Mouse (Mus musculus) right cerebral cortex, postnatal 4 days (tissue): ENCODE measurements at regions not wholly inside any gene's neighbourhood (a gene's known extent, or its start where the extent isn't known, plus 50 kb on each side); places are given as distances from the start of the nearest gene placed in this dataset.

Source experiments
- DNase-seq: peaks from one replicate; pipeline ENCODE4 v3.0.0-alpha.2; 2022

GRCm38 (mm10) chr15:67364099-67364756 is 863.5 kb upstream of the Lrrc6 start:
- no peak for DNase-seq

GRCm38 (mm10) chr15:67361012-67361571 is 860.4 kb upstream of the Lrrc6 start:
- no peak for DNase-seq

GRCm38 (mm10) chr15:67357867-67358266 is 857.2 kb upstream of the Lrrc6 start:
- no peak for DNase-seq

- no peak for DNase-seq
Measured at GRCm38 (mm10) chr15:67355334-67355733, 854.6 kb upstream of the Lrrc6 start.

DNA sequence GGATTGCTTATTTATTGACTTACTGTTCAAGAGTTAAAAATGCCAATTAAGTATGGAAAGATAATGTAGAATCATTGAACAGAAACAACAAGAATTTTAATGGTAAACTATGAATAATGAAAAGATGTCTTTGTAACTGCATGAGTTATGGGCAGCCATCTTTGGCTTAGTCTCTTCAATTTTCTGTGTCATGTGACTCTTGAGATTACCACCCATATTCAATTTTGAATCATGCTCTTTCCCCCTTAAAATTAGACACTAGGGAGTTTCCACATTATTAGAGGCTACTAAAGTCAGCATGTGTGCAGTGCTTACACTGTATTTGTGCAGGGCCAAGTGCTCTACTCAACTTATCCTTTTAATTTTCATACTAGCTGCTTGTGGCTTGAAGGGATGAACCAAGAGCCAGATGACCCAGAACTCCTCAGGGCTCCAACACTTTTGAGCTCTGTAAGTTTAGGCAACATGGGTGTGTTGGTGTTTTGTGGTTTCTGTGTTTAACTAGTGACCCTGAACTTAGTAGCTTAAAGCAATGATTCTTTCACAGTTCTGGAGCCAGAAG is 854.0 kb upstream of the Lrrc6 start:
- no peak for DNase-seq

DNA sequence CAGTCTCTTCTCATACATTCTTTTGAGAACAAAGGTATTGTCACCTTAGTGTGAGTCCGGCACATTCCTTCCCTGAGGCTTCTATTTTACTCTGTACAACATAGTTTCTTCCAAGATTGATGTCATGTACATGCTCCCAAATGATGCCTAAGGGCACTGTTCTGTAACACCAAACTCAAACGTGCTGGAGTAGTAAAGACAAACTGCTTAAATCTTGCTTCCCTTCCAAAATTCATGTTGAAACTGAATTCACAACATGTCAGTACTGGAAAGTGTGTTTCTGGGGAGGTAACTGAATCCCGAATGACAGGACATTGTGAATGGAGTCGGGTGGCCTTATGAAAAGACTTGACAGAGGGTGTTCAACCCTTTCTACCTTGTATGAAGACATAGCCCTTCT is 848.8 kb upstream of the Lrrc6 start:
- no peak for DNase-seq

- DNase-seq: no peak
Measured at GRCm38 (mm10) chr15:67345179-67346148, 844.8 kb upstream of the Lrrc6 start.

DNA sequence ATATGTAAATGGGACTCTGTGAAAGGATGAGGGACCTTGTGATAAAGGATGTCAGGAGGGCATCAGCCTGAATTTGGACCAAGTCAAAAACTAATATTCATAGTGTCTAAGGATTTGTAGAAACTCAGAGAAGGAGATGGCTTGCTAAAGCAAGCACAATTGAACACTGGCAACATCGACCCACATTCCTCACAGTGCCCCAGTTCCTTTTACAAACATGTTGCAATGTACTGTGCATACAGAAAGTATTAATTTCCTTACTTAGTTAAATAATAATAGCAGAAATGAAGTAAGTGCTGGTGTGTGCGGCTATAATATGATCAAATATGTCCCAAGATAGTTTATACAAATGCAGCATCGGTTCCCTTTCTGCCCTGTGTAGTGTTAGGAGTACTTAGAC is 841.3 kb upstream of the Lrrc6 start:
- no peak for DNase-seq

GRCm38 (mm10) chr15:67337040-67337395 is 836.3 kb upstream of the Lrrc6 start:
- DNase-seq: peak; percentile 2

GRCm38 (mm10) chr15:67336294-67337039 is 835.8 kb upstream of the Lrrc6 start:
- DNase-seq: no peak

DNA sequence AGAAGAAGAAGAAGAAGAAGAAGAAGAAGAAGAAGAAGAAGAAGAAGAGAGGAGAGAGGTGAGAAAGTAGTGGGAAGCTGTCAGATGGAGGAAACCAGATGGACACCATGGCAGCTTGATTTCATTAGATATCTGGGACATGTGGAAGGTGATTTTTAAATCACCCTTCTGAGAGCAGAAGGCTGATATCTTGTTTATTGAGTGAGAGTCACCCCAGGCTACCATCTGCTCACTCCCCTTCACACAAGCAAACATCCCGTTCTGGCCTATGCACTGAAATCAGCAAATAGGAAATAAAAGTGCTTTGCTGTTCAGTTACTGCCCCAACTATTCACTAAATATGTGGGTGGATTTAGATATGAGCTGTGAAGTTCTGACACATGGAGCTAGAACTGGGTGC is 831.8 kb upstream of the Lrrc6 start:
- no peak for DNase-seq

- no peak for DNase-seq
Measured at GRCm38 (mm10) chr15:67320292-67320691, 819.6 kb upstream of the Lrrc6 start.

GRCm38 (mm10) chr15:67315202-67315601 is 814.5 kb upstream of the Lrrc6 start:
- DNase-seq: no peak

DNA sequence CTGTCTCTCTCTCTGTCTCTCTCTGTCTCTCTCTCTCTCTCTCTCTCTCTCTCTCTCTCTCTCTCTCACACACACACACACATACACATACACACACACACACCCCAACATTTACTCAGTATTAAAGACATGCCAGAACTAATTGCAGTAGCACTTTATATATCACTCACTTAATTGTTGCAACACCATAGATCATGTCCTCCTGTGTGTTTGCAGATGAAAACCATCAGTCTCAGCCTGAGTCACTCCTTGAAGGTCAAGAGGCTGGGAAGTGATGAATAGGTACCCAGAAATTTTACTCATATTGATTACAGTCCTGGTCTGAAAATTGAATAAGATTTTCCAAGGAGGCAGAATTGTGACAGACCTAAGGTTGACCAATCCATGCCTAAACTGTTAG is 812.9 kb upstream of the Lrrc6 start:
- DNase-seq: no peak

DNA sequence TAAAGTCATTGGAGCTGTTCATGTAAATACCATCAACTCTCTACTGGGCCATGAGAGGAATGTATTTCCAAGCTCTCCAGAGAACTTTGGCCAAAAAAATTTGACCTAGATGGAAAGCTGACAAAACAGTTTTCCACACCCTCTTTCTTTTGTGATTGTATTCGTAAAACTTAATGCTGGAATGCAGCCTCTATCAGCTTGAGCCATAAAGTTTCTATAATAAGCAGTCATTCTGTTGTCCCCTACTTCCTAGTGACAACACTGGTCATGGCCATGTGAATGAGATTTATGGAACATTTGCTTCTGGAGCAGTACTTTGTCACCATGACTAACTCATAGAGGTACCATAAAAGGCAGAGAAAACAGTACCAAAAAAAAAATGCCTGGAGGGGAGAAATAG is 805.0 kb upstream of the Lrrc6 start:
- DNase-seq: no peak

DNA sequence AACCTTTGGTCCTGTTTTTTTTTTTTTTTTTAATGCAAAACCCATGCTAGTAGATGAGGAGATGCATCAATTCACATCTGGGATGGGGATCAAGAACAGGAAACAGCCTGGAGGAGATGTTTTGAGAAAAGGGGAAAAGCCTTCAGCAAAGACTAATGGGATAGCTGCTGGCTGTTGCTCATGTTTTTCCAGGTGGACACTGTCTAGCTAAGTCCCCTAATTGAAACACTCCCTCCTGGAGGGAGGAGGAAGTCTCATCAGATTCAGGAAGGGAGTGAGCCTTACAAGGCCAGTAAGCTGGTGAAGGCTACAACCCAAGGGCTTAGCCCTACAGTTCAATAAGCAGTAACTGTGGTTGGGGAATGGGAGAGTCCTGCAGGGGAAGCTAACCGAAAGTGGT is 803.1 kb upstream of the Lrrc6 start:
- DNase-seq: no peak

DNA sequence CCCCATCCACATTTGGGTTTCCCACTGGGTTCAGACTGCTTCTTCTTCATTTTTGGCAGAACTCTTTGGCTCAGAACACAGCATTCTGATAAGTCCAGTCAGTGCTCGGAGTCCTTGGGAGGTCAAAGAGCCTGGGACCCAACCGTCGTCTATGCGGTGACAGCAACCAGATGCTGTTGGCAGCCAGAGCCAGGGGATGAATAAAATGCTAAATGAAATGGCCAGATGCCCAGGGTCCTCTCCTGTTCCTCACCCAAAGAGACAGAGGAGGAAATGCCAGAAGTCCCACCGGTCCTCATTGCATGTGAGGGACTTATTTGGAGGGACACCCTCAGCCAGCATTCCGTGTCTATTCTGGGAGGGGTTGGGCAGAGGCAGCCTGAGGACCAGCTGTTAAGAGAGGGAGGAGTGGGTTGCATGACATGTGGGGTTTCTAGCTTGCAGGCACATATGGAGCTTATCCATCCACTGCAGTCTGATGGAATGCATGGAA is 801.2 kb upstream of the Lrrc6 start:
- no peak for DNase-seq

GRCm38 (mm10) chr15:67301024-67301423 is 800.3 kb upstream of the Lrrc6 start:
- DNase-seq: no peak

- DNase-seq: no peak
Measured at GRCm38 (mm10) chr15:67294797-67295196, 794.1 kb upstream of the Lrrc6 start.

GRCm38 (mm10) chr15:67289749-67290148 is 789.0 kb upstream of the Lrrc6 start:
- DNase-seq: no peak

DNA sequence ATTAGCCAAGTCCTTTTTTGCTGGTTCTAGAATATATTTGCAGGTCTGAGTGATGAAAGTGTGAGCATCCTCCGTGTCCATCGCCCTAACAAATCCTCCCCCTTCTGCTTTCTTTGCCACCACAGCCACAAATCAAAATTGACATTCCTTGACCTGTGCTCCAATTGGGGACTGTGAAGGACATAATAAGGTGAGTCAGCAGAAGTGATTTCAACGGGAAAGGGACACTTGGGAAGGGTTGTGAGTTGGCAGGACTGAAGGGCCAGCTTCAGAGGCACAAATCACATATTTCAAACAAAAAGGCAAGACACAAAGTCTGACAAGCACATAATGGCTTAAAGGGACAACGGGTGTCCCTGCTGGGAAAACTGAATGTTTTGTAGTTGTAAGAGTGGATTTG is 784.2 kb upstream of the Lrrc6 start:
- DNase-seq: no peak

GRCm38 (mm10) chr15:67283275-67283972 is 782.7 kb upstream of the Lrrc6 start:
- no peak for DNase-seq
